Mouse (Mus musculus) hindbrain, embryonic 11.5 days (tissue): Measurements from ENCODE around the gene Ctns. TPM values are rescaled to one million over a fixed set of nuclear protein-coding genes. Genes with fewer than 3 reads are reported as not detected.

Experiments used
- ATAC-seq: fragments of 200-750 bp; cut with Nextera tagmentation; 2 replicates; pipeline ENCODE4 v1.8.0; 2017; ENCODE audit warnings: mild to moderate bottlenecking, moderate TSS enrichment, moderate library complexity; ENCODE audit not compliant: low FRiP score
- DNase-seq: peaks from one replicate; pipeline ENCODE4 v3.0.0-alpha.2; 2015; ENCODE audit warnings: low spot score
- H3K27ac ChIP-seq: fragments of 300-500 bp; sonication (generic); 2 replicates; pipeline ENCODE4 v1.5.1; 2014; ENCODE audit warnings: mild to moderate bottlenecking, low read depth, low read length
- H3K27me3 ChIP-seq: fragments of 300-500 bp; sonication (generic); 2 replicates; pipeline ENCODE4 v1.6.1; 2014; ENCODE audit warnings: mild to moderate bottlenecking, low read length, moderate library complexity, mixed read lengths; ENCODE audit not compliant: control insufficient read depth, insufficient read depth
- H3K36me3 ChIP-seq: fragments of 300-500 bp; sonication (generic); 2 replicates; pipeline ENCODE4 v1.6.1; 2014; ENCODE audit warnings: mild to moderate bottlenecking, low read length, moderate library complexity, mixed read lengths; ENCODE audit not compliant: control insufficient read depth, insufficient read depth
- H3K4me1 ChIP-seq: fragments of 300-500 bp; sonication (generic); replicated peaks from 2 replicates; pipeline ENCODE4 v1.6.1; 2014; ENCODE audit warnings: low read length, mixed read lengths; ENCODE audit not compliant: control insufficient read depth, insufficient read depth
- H3K4me2 ChIP-seq: fragments of 300-500 bp; sonication (generic); replicated peaks from 2 replicates; pipeline ENCODE4 v1.6.1; 2014; ENCODE audit warnings: mild to moderate bottlenecking, low read depth, low read length
- H3K4me3 ChIP-seq: fragments of 300-500 bp; sonication (generic); 2 replicates; pipeline ENCODE4 v1.5.1; 2014; ENCODE audit warnings: low read depth, low read length
- H3K9ac ChIP-seq: fragments of 300-500 bp; sonication (generic); 2 replicates; pipeline ENCODE4 v1.6.1; 2014; ENCODE audit warnings: low read depth, low read length
- H3K9me3 ChIP-seq: fragments of 300-500 bp; sonication (generic); 2 replicates; pipeline ENCODE4 v1.6.1; 2016; ENCODE audit warnings: low read length; ENCODE audit not compliant: control insufficient read depth
- WGBS: fragments of 180-500 bp; shearing (Covaris S2); extraction: QIAGEN DNeasy Blood & Tissue Kit; methylation state at CpG from one replicate; pipeline ENCODE4 v1.1.7; 2014; 5-methylcytosine and 5-hydroxymethylcytosine counted together
- polyA plus RNA-seq: library from polyadenylated mRNA; unstranded; fragments of >200 nt; fragmentation: Nextera tagmentation; extraction: Ambion mirVana; gene quantifications from 2 replicates; pipeline ENCODE4 v1.2.1, GENCODE M21; 2014

The Ctns gene
- polyA plus RNA-seq, 1 experiment from 2014 or later = 25.2 TPM

DNA sequence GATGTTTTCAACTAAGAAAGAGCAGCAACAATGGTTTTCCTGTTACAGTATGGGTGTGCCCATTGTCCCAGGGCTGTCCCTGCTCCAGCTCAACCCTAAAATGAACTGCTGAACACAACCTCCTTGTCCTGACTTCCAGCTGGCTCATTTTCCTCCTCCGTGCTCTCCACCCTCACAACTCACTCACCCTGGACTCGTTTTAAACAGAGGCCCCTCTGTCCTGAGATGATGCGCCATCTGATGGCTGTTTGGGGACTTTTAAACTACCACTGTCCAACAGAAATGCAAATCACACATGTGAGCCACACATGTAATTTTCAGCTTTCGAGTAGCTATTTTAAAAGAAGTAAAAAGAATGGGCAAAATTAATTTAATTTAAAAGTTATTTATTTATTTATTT, 2.8 kb upstream of the Ctns start:
- DNase-seq (peak; percentile 22), ATAC-seq (no peak)
- WGBS = 37% methylated on average over 4 of the region's 4 CpGs
- no peaks in the 10 kb centered on the region for H3K36me3 ChIP-seq
- H3K9ac ChIP-seq = no peak overlapping the region
- no peak overlapping the region for H3K4me2 ChIP-seq
- no peak overlapping the region for H3K4me3 ChIP-seq
- H3K9me3 ChIP-seq = no peaks in the 10 kb centered on the region
- no peaks in the 10 kb centered on the region for H3K4me1 ChIP-seq
- no peaks in the 10 kb centered on the region for H3K27me3 ChIP-seq
- no peak overlapping the region for H3K27ac ChIP-seq

DNA sequence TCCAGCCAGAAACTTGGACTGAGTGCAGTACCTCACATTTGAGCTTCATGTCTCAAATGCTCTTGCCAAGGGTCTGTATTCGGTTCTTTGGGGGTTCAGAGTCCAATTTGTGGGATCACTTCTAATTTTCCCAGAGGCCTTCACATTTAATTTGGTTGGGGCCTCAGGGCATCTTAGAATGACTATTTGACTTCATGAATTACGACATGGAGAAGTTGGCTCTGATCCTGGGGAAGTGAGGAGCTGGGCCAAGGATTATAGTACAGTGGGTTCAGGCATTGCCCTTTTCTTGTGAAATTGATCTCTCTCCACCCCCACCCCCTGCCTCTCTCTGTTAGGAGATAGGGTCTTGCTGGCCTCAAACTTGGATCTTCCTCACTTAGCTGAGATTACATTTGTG, 2.2 kb upstream of the Ctns start:
- WGBS = 77% methylated on average over 2 of the region's 2 CpGs
- no peaks in the 10 kb centered on the region for H3K4me1 ChIP-seq
- no peak overlapping the region for H3K4me2 ChIP-seq
- no peak for ATAC-seq
- no peak overlapping the region for H3K9ac ChIP-seq
- H3K27me3 ChIP-seq = no peaks in the 10 kb centered on the region
- no peaks in the 10 kb centered on the region for H3K36me3 ChIP-seq
- H3K27ac ChIP-seq = no peak overlapping the region
- no peaks in the 10 kb centered on the region for H3K9me3 ChIP-seq
- no peak overlapping the region for H3K4me3 ChIP-seq
- DNase-seq = no peak

DNA sequence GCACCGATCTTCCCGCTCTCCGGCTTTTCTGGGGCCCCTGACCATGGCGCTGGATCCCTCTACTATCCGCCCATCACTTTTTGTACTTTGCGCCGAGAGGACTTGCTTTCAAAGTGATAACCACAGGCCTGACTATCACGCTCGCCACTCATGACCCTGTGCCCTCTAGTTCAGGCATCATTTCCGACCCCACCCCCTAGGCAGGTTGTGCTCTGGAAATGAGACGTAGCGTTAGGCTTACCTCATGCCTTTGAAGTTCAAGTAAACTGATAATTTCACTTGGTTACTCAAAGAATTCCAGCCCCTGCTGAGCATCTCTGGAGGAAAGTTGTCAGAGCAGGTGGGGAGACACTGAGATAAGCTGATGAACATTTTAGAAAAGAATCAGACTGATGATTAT, 1.0 kb upstream of the Ctns start:
- Histone ChIP-seq H3K9ac (peak overlapping the region; percentile 64), H3K9me3 (no peaks in the 10 kb centered on the region), H3K36me3 (no peaks in the 10 kb centered on the region), H3K4me1 (no peaks in the 10 kb centered on the region), H3K27ac (no peak overlapping the region), H3K4me3 (peak overlapping the region; percentile 60), H3K4me2 (peak overlapping the region; percentile 92), H3K27me3 (no peaks in the 10 kb centered on the region)
- 5% methylated on average over 12 of the region's 12 CpGs for WGBS
- no peak for DNase-seq
- ATAC-seq = peak; percentile 1; the same call in 1 of the 2 replicates

DNA sequence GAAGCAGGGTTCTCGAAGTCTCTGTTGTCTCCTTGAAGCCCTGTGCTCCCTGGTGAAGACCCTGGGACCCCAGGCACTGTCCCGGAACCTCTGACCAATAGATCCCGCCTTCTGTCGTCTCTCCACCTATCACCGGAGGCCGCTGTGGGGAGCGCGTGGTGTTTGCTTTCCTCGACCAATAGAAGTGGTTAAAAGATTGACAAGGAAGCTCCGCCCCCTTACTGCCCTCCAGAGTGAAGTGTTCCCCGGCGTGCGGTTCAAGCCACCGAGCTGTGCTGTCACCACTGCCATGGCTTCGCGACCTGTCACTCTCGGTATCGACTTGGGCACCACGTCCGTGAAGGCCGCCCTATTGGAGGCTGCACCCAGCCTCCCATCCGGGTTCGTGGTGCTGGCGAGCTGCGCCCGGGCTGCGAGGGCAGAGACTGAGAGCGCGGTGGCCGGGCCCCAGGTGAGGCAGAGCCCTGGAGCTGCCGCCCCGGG, 429 bp upstream of the Ctns start, which contains the start of gene Shpk:
Gene Shpk (plus strand): TSS at position 231 of the 483 bp plus-strand sequence.
- Histone ChIP-seq H3K4me1 (no peaks in the 10 kb centered on the region), H3K4me2 (peak within 1 kb of the TSS; percentile 92), H3K9ac (peak within 1 kb of the TSS; percentile 65), H3K9me3 (no peaks in the 10 kb centered on the region), H3K36me3 (no peaks in the 10 kb centered on the region), H3K27me3 (no peaks in the 10 kb centered on the region), H3K27ac (0 out of 2 replicates have a peak within 1 kb of the TSS, but pooled peaks have one; percentile 11), H3K4me3 (peak within 1 kb of the TSS; percentile 60)
- peak; percentile 99 for ATAC-seq
- 0% methylated on average over 28 of the region's 32 CpGs for WGBS
- peak; percentile 94 for DNase-seq

DNA sequence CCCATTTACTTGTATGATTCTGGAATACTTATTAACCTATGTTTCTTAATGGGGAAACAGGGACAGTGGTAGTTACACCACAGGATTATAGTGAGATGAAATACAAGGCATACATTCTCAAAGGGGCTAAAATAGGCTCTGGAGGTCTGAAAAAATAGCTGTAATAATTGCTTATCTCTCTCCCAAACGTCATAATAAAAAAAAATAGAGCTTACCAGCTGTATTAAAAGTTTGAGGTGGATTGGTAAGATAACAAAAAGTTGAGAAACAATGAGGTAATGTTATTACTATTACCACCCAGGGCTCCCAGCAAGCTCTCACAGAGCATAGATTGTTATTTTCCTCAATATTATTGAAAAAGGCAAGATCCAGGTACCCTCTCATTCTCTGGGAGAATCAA, 652 bp downstream of the Ctns start:
- no peaks in the 10 kb centered on the region for H3K36me3 ChIP-seq
- no peaks in the 10 kb centered on the region for H3K27me3 ChIP-seq
- peak overlapping the region; percentile 92 for H3K4me2 ChIP-seq
- 13% methylated on average over 1 of the region's 1 CpGs for WGBS
- DNase-seq (no peak), ATAC-seq (no peak)
- peak overlapping the region; percentile 60 for H3K4me3 ChIP-seq
- H3K4me1 ChIP-seq = no peaks in the 10 kb centered on the region
- H3K27ac ChIP-seq = no peak overlapping the region
- H3K9ac ChIP-seq = peak overlapping the region; percentile 65
- H3K9me3 ChIP-seq = no peaks in the 10 kb centered on the region

DNA sequence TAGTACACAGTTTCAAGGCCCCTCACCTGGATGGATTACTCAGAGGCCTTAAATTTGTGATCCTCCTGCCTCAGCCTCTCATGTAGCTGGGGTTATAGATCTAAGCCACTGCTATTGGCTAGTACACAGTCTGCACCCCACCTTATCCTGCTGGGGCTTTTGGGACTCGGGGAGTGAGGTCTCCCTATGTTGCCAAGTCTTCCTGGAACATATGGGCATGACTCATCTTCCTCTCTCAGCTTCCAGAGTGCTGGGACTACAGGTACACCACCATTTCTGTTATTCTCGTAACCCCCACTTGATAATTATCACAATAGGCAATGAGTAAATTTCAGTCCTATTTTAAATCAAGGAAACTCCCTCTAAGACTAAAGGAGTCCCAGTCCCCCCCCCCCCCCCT, 4.4 kb downstream of the Ctns start:
- Histone ChIP-seq H3K27me3 (no peaks in the 10 kb centered on the region), H3K9me3 (no peaks in the 10 kb centered on the region), H3K4me2 (no peak overlapping the region), H3K4me3 (no peak overlapping the region), H3K27ac (no peak overlapping the region), H3K4me1 (no peaks in the 10 kb centered on the region), H3K9ac (no peak overlapping the region), H3K36me3 (no peaks in the 10 kb centered on the region)
- 85% methylated on average over 2 of the region's 2 CpGs for WGBS
- ATAC-seq = no peak
- DNase-seq = no peak

DNA sequence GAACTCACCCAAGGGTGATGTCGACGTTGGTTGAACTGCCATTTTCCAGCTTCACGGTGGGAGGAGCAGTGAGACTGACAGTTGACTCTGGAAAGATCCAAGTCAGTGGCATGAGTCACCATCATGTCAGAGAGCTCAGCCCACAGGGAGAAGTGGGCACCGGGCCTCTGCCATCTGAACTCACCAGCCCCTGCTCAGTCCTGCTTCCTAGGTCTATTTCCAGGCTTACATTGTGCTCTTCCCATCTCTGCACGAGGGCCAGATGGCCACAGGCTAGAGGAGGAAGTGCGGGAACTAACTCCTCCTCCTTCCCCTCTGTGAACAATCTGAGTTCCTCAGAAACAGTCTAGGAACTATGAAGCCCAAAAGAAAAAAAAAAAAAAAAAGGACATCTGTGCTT, 5.8 kb downstream of the Ctns start:
- no peak overlapping the region for H3K9ac ChIP-seq
- ATAC-seq = no peak
- 85% methylated on average over 6 of the region's 6 CpGs for WGBS

DNA sequence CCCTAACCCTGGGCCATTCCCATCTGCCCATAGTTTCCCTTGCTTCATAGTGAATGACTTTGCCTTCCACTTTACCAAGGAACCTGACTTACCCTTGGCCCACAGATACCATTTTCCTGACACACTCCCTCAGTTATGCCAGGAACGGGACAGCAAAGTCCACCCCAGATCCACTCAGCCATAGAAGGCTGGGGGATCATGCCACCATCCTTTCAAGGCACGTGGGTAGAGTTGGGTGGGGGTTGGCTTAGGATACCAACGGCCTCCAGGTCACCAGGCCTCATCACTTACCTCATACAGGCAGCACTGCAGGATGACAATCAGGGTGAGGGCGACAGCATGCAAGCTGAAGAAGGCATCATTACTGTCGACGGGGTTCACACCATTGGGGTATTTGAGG, 11.6 kb downstream of the Ctns start:
- 0 out of 2 replicates have a peak, but pooled peaks cover 2% of the 10 kb centered on the region for H3K36me3 ChIP-seq
- WGBS = 84% methylated on average over 6 of the region's 6 CpGs
- H3K27ac ChIP-seq = no peak overlapping the region

More for the DNA sequence above, 5.8 kb downstream of the Ctns start:
- Histone ChIP-seq H3K27me3 (no peaks in the 10 kb centered on the region), H3K4me1 (no peaks in the 10 kb centered on the region), H3K4me2 (no peak overlapping the region), H3K4me3 (no peak overlapping the region), H3K27ac (no peak overlapping the region), H3K36me3 (no peaks in the 10 kb centered on the region), H3K9me3 (no peaks in the 10 kb centered on the region)
- DNase-seq = no peak

DNA sequence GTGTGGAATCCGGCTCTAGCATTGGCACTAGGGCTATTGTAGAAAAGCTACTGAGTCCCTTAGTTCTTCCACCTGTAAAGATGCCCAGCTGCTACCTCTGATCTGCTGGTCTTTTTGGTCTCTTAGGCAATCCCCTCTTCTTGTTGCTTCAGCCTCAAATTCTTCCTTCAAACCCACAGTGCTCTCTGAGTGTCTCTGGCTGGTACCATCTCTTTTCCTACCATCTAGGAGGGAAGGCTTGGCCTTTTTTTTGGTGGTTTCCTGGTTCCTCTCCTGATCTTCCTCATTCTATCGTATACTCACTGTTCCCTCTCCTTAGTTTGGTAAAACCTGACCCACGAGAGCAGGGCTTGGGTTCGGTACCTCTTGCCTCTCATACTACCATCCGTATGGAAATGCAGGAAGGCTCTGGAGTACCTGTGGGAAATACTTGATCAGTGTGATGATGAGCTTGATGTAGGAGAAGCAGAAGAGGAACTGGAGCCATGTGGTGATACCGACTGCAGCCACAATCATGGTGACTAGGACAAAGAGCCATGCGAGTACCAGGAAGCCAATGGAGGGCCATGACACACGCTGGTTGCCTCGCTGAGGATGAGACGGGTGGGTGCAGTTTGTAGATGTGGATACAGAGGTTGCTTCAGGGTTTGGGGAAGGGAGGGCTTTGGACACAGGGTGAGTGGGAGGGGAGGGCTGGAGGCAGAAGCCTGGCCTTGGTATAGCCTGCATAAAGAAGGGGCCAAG, 12.8 kb downstream of the Ctns start:
- 0 out of 2 replicates have a peak, but pooled peaks cover 2% of the 10 kb centered on the region for H3K36me3 ChIP-seq
- DNase-seq (no peak), ATAC-seq (no peak)
- H3K27me3 ChIP-seq = no peaks in the 10 kb centered on the region
- H3K27ac ChIP-seq = no peak overlapping the region
- no peaks in the 10 kb centered on the region for H3K9me3 ChIP-seq
- H3K9ac ChIP-seq = no peak overlapping the region
- H3K4me2 ChIP-seq = no peak overlapping the region
- H3K4me1 ChIP-seq = no peaks in the 10 kb centered on the region
- 93% methylated on average over 10 of the region's 10 CpGs for WGBS
- no peak overlapping the region for H3K4me3 ChIP-seq

More for the DNA sequence above, 11.6 kb downstream of the Ctns start:
- Histone ChIP-seq H3K4me2 (no peak overlapping the region), H3K27me3 (no peaks in the 10 kb centered on the region), H3K9ac (no peak overlapping the region), H3K4me1 (no peaks in the 10 kb centered on the region), H3K9me3 (no peaks in the 10 kb centered on the region), H3K4me3 (no peak overlapping the region)
- ATAC-seq (no peak), DNase-seq (no peak)
